Mouse (Mus musculus) myocyte (in vitro differentiated cells): Measurements from ENCODE around the gene Nadsyn1. TPM values are rescaled to one million over a fixed set of nuclear protein-coding genes. Genes with fewer than 3 reads are reported as not detected.

Source experiments
- H3K27me3 ChIP-seq: one replicate; pipeline ENCODE4 v1.6.1; 2011; ENCODE audit not compliant: control insufficient read depth, insufficient read depth, insufficient read length
- H3K36me3 ChIP-seq: one replicate; pipeline ENCODE4 v1.6.1; 2011; ENCODE audit not compliant: control insufficient read depth, insufficient read depth
- H3K4me2 ChIP-seq: one replicate; pipeline ENCODE4 v1.6.1; 2011; ENCODE audit warnings: low read depth, control low read depth
- H3K4me3 ChIP-seq: one replicate; pipeline ENCODE4 v1.5.1; 2011; ENCODE audit warnings: mild to moderate bottlenecking, control low read depth, moderate library complexity
- H3K79me2 ChIP-seq: one replicate; pipeline ENCODE4 v1.6.1; 2011; ENCODE audit not compliant: control insufficient read depth, insufficient read depth
- H3ac ChIP-seq: one replicate; pipeline ENCODE4 v1.6.1; 2011; ENCODE audit not compliant: control insufficient read depth, insufficient read length
- CEBPB ChIP-seq: IDR thresholded peaks from 2 replicates; pipeline ENCODE4 v1.6.1; 2011; ENCODE audit warnings: mild to moderate bottlenecking, moderate library complexity; ENCODE audit not compliant: poor library complexity, insufficient read depth, severe bottlenecking
- E2F4 ChIP-seq: IDR thresholded peaks from one replicate; pipeline ENCODE4 v1.6.1; 2011; ENCODE audit warnings: mild to moderate bottlenecking, control low read depth, moderate library complexity; ENCODE audit not compliant: insufficient read depth
- MAX ChIP-seq: IDR thresholded peaks from one replicate; pipeline ENCODE4 v1.6.1; 2011; ENCODE audit warnings: low read depth, mild to moderate bottlenecking, control low read depth
- MYOD1 ChIP-seq, 3 experiments: IDR thresholded peaks; one replicate each; pipeline ENCODE4 v1.6.1; 2011; ENCODE audit warnings: control low read depth in 2 of 3, low read depth in 2 of 3, mild to moderate bottlenecking in 2 of 3, moderate library complexity in 1 of 3; ENCODE audit not compliant: insufficient read length in 2 of 3, control insufficient read depth in 1 of 3
- MYOG ChIP-seq, 3 experiments: IDR thresholded peaks; one replicate each; pipeline ENCODE4 v1.6.1; 2011; ENCODE audit warnings: control low read depth in 2 of 3, low read depth in 2 of 3, mild to moderate bottlenecking in 2 of 3; ENCODE audit not compliant: insufficient read length in 2 of 3, control insufficient read depth in 1 of 3, insufficient read depth in 1 of 3
- POLR2A ChIP-seq: IDR thresholded peaks from one replicate; pipeline ENCODE4 v1.6.1; 2011; ENCODE audit warnings: low read depth, mild to moderate bottlenecking, control low read depth, moderate library complexity; ENCODE audit not compliant: insufficient read length
- POLR2AphosphoS2 ChIP-seq: IDR thresholded peaks from one replicate; pipeline ENCODE4 v1.6.1; 2011; ENCODE audit warnings: low read depth, control low read depth; ENCODE audit not compliant: insufficient read length
- REST ChIP-seq: IDR thresholded peaks from one replicate; pipeline ENCODE4 v1.6.1; 2011; ENCODE audit warnings: mild to moderate bottlenecking, control low read depth, moderate library complexity; ENCODE audit not compliant: insufficient read depth, insufficient read length
- SRF ChIP-seq: IDR thresholded peaks from one replicate; pipeline ENCODE4 v1.6.1; 2011; ENCODE audit warnings: low read depth; ENCODE audit not compliant: control insufficient read depth, insufficient read length
- TCF12 ChIP-seq: IDR thresholded peaks from one replicate; pipeline ENCODE4 v1.6.1; 2011; ENCODE audit warnings: mild to moderate bottlenecking, control low read depth; ENCODE audit not compliant: poor library complexity, insufficient read depth, severe bottlenecking
- TCF3 ChIP-seq: IDR thresholded peaks from one replicate; pipeline ENCODE4 v1.6.1; 2011; ENCODE audit warnings: low read depth, control low read depth; ENCODE audit not compliant: insufficient read length
- USF1 ChIP-seq: IDR thresholded peaks from one replicate; pipeline ENCODE4 v1.6.1; 2011; ENCODE audit warnings: low read depth, mild to moderate bottlenecking, control low read depth, moderate library complexity
- polyA plus RNA-seq: library from polyadenylated mRNA; unstranded; fragments of >200 nt; fragmentation: generic; extraction: Trizol; gene quantifications from one replicate; pipeline ENCODE4 v1.2.1, GENCODE M21; 2012; ENCODE audit warnings: missing spikeins

The Nadsyn1 gene
- polyA plus RNA-seq, 1 experiment: 5.7 TPM

DNA sequence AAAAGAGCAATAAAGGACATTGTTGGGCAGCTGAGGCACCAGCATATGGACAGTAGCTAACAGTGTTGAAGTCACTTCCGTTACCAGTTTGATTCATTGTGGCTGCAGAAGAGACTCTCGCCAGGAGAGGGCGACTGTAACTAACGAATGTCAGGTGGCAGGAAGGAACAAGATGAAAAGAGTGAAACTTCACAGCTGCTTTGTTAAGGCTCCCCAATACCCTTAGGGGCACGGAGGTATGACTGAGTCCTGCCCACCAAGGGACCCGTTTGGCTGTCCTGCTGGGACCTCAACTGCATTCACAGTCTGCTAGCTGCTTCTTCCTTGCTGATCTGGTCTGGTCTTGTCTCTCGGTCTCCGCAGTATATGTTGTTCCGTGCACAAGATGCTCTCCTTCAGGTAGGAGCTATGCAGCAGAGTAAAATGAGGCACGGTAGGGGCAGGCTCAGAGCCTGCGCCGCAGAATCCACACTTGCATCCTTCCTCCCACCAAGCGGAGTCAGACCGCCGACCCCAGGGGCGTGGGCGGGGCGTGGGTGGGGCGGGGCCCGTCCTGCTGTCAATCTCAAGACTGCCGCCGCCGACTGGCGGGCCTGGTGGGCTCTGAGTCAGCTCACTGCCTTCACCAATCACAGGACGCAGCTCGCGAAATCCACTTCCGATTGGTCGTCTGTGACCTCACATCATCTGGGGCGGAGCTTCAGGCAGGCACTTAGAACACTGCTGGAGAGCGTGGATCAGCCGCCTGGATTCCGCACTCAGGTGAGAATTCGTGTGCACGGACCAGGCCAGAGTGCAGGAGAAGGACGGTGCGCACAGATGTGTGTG lies 7.1 kb upstream of the Nadsyn1 start:
- TF ChIP-seq MYOD1 (IDR thresholded peaks at IDR 0.05; ENCODE audit: control insufficient read depth in 1 of 3, insufficient read length in 2 of 3, low read depth in 2 of 3) (peak in 1 of 3 experiments; percentile 16), USF1 (peak; percentile 40), MYOG (IDR thresholded peaks at IDR 0.05; ENCODE audit: control insufficient read depth in 1 of 3, insufficient read depth in 1 of 3, insufficient read length in 2 of 3, low read depth in 2 of 3) (peak in 1 of 3 experiments; percentile 8), CEBPB (no peak), MAX (no peak), SRF (no peak), TCF12 (no peak), TCF3 (no peak), REST (no peak), POLR2AphosphoS2 (peak; percentile 71), POLR2A (peak; percentile 81), E2F4 (no peak)
- peak overlapping the region; percentile 98 for H3K4me2 ChIP-seq
- H3K4me3 ChIP-seq: peak overlapping the region; percentile 70
- no peaks in the 10 kb centered on the region for H3K27me3 ChIP-seq
- H3K36me3 ChIP-seq: no peaks in the 10 kb centered on the region
- H3K79me2 ChIP-seq: peaks cover 46% of the 10 kb centered on the region
- peak overlapping the region; percentile 28 for H3ac ChIP-seq

GRCm38 (mm10) chr7:143826985-143827384 lies 4.3 kb upstream of the Nadsyn1 start:
- H3K4me2 ChIP-seq: no peak overlapping the region
- TF ChIP-seq CEBPB (no peak), E2F4 (no peak), MYOD1 (IDR thresholded peaks at IDR 0.05; ENCODE audit: control insufficient read depth in 1 of 3, insufficient read length in 2 of 3, low read depth in 2 of 3) (no peak), SRF (no peak), TCF3 (no peak), MYOG (IDR thresholded peaks at IDR 0.05; ENCODE audit: control insufficient read depth in 1 of 3, insufficient read depth in 1 of 3, insufficient read length in 2 of 3, low read depth in 2 of 3) (no peak), TCF12 (no peak), POLR2AphosphoS2 (no peak), REST (no peak), MAX (no peak), POLR2A (no peak), USF1 (no peak)
- no peaks in the 10 kb centered on the region for H3K36me3 ChIP-seq
- no peak overlapping the region for H3K4me3 ChIP-seq
- peaks cover 23% of the 10 kb centered on the region for H3K79me2 ChIP-seq
- H3ac ChIP-seq: no peak overlapping the region
- H3K27me3 ChIP-seq: no peaks in the 10 kb centered on the region

GRCm38 (mm10) chr7:143823266-143823605 lies 587 bp upstream of the Nadsyn1 start:
- TF ChIP-seq USF1: no peak
- TF ChIP-seq SRF: no peak
- no peak for TF ChIP-seq POLR2A
- TF ChIP-seq TCF12: no peak
- no peak for TF ChIP-seq MAX
- TF ChIP-seq CEBPB: no peak
- TF ChIP-seq POLR2AphosphoS2: no peak
- TF ChIP-seq REST: no peak
- no peak for TF ChIP-seq TCF3
- TF ChIP-seq E2F4: no peak
- no peak for TF ChIP-seq MYOD1 (IDR thresholded peaks at IDR 0.05; ENCODE audit: control insufficient read depth in 1 of 3, insufficient read length in 2 of 3, low read depth in 2 of 3)
- TF ChIP-seq MYOG (IDR thresholded peaks at IDR 0.05; ENCODE audit: control insufficient read depth in 1 of 3, insufficient read depth in 1 of 3, insufficient read length in 2 of 3, low read depth in 2 of 3): no peak
- peak overlapping the region; percentile 70 for H3K4me3 ChIP-seq
- H3K27me3 ChIP-seq: no peaks in the 10 kb centered on the region
- H3ac ChIP-seq: no peak overlapping the region
- peaks cover 10% of the 10 kb centered on the region for H3K79me2 ChIP-seq
- peak overlapping the region; percentile 88 for H3K4me2 ChIP-seq
- no peaks in the 10 kb centered on the region for H3K36me3 ChIP-seq

GRCm38 (mm10) chr7:143821241-143821640 lies 1.4 kb downstream of the Nadsyn1 start:
- no peak overlapping the region for H3K4me3 ChIP-seq

More at GRCm38 (mm10) chr7:143821241-143821640, 1.4 kb downstream of the Nadsyn1 start:
- Histone ChIP-seq H3K4me2 (no peak overlapping the region), H3K79me2 (peaks cover 10% of the 10 kb centered on the region), H3K36me3 (no peaks in the 10 kb centered on the region), H3ac (no peak overlapping the region), H3K27me3 (no peaks in the 10 kb centered on the region)
- TF ChIP-seq USF1 (no peak), E2F4 (no peak), POLR2AphosphoS2 (no peak), MYOG (IDR thresholded peaks at IDR 0.05; ENCODE audit: control insufficient read depth in 1 of 3, insufficient read depth in 1 of 3, insufficient read length in 2 of 3, low read depth in 2 of 3) (no peak), SRF (no peak), CEBPB (no peak), MYOD1 (IDR thresholded peaks at IDR 0.05; ENCODE audit: control insufficient read depth in 1 of 3, insufficient read length in 2 of 3, low read depth in 2 of 3) (no peak), POLR2A (no peak), TCF12 (no peak), TCF3 (no peak), REST (no peak), MAX (no peak)
